ENCODE assay signal across 8 mouse cellular contexts in genomic region chr5:105519976-105520300, GRCm38 (mm10). TPM values are rescaled to one million over a fixed set of nuclear protein-coding genes. Genes with fewer than 3 reads are reported as not detected.
A peak's percentile ranks its signal among the peaks of the same experiment; 100 is the strongest.
DNase-seq lines count a peak whose midpoint lies in the region; ATAC-seq and TF ChIP-seq lines count a peak whose summit lies in the region.

No protein-coding gene starts in this region.

- no peak for ATAC-seq in lung, postnatal 0 days
- ATAC-seq in intestine, embryonic 16.5 days: 0 out of 2 replicates have a peak, but pooled peaks have one; percentile 0
- no peak; the same call in 1 of the 2 replicates for ATAC-seq in neural tube, embryonic 15.5 days (ENCODE audit: low FRiP score)

- WGBS in lung, postnatal 0 days: 4% methylated on average over 5 of the region's 5 CpGs
- WGBS in intestine, embryonic 16.5 days: 14% methylated on average over 5 of the region's 5 CpGs
- 5% methylated on average over 5 of the region's 5 CpGs for WGBS in neural tube, embryonic 15.5 days

- no peak for TF ChIP-seq EP300 in lung, postnatal 0 days (IDR thresholded peaks at IDR 0.05)

- H3K4me1 ChIP-seq in lung, postnatal 0 days (ENCODE audit: insufficient read depth, low read depth, low read length): no peaks in the 10 kb centered on the region
- peaks cover 18% of the 10 kb centered on the region for H3K4me1 ChIP-seq in embryonic fibroblast, embryonic 13.5 days (ENCODE audit: control insufficient read depth, insufficient read depth, low read length)
- H3K4me1 ChIP-seq in intestine, embryonic 16.5 days (ENCODE audit: control insufficient read depth, insufficient read depth, low read length): no peaks in the 10 kb centered on the region; the same call in 1 of the 2 replicates
- H3K4me1 ChIP-seq in neural tube, embryonic 15.5 days: peaks cover 25% of the 10 kb centered on the region

- no peaks in the 10 kb centered on the region for H3K9me3 ChIP-seq in lung, postnatal 0 days (ENCODE audit: low read length)
- no peaks in the 10 kb centered on the region for H3K9me3 ChIP-seq in intestine, embryonic 16.5 days (ENCODE audit: control insufficient read depth, low read length)
- no peaks in the 10 kb centered on the region for H3K9me3 ChIP-seq in neural tube, embryonic 15.5 days (replicated peaks)

- TF ChIP-seq CTCF in lung, postnatal 0 days (IDR thresholded peaks at IDR 0.05): no peak
- TF ChIP-seq CTCF in embryonic fibroblast, embryonic 13.5 days (IDR thresholded peaks at IDR 0.05; ENCODE audit: borderline replicate concordance, insufficient read depth, low read length): no peak

- H3K27me3 ChIP-seq in lung, postnatal 0 days (replicated peaks; ENCODE audit: insufficient read depth, low read length): no peaks in the 10 kb centered on the region
- H3K27me3 ChIP-seq in intestine, embryonic 16.5 days (replicated peaks; ENCODE audit: control insufficient read depth, insufficient read depth, low read length): no peaks in the 10 kb centered on the region; the same call in 1 of the 2 replicates
- 0 out of 2 replicates have a peak, but pooled peaks cover 3% of the 10 kb centered on the region for H3K27me3 ChIP-seq in neural tube, embryonic 15.5 days (replicated peaks)

- peak; percentile 39 for DNase-seq in lung, postnatal 0 days (ENCODE audit: low spot score)
- no peak for DNase-seq in lung, postnatal 25 days (ENCODE audit: low spot score)
- DNase-seq in adipocyte (ENCODE audit: low spot score): no peak
- no peak for DNase-seq in cerebellum, postnatal 36 days
- DNase-seq in cerebellum, postnatal 25 days: no peak

- H3K27ac ChIP-seq in lung, postnatal 0 days (ENCODE audit: low read length): peak overlapping the region; percentile 78
- peak overlapping the region; percentile 5; the same call in 1 of the 2 replicates for H3K27ac ChIP-seq in embryonic fibroblast, embryonic 13.5 days (ENCODE audit: insufficient read depth, low read length)
- peak overlapping the region; percentile 72; the same call in 1 of the 2 replicates for H3K27ac ChIP-seq in intestine, embryonic 16.5 days (ENCODE audit: low read length)
- H3K27ac ChIP-seq in neural tube, embryonic 15.5 days (replicated peaks): peak overlapping the region; percentile 87

- no peaks in the 10 kb centered on the region for H3K36me3 ChIP-seq in lung, postnatal 0 days (ENCODE audit: insufficient read depth, low read length)
- H3K36me3 ChIP-seq in intestine, embryonic 16.5 days (ENCODE audit: control insufficient read depth, insufficient read depth, low read length): 0 out of 2 replicates have a peak, but pooled peaks cover 4% of the 10 kb centered on the region
- H3K36me3 ChIP-seq in neural tube, embryonic 15.5 days: peaks cover 4% of the 10 kb centered on the region; the same call in 1 of the 2 replicates

- TF ChIP-seq POLR2A in embryonic fibroblast, embryonic 13.5 days (IDR thresholded peaks at IDR 0.05; ENCODE audit: low read depth, low read length): no peak

- peak overlapping the region; percentile 56 for H3K9ac ChIP-seq in lung, postnatal 0 days (replicated peaks; ENCODE audit: low read depth)
- H3K9ac ChIP-seq in intestine, embryonic 16.5 days (ENCODE audit: low read depth, low read length): peak overlapping the region; percentile 80
- H3K9ac ChIP-seq in neural tube, embryonic 15.5 days (replicated peaks): peak overlapping the region; percentile 96

- peak overlapping the region; percentile 91 for H3K4me2 ChIP-seq in lung, postnatal 0 days (replicated peaks; ENCODE audit: low read depth, low read length)
- H3K4me2 ChIP-seq in intestine, embryonic 16.5 days (ENCODE audit: low read depth, low read length): peak overlapping the region; percentile 96
- H3K4me2 ChIP-seq in neural tube, embryonic 15.5 days: peak overlapping the region; percentile 97

- H3K4me3 ChIP-seq in lung, postnatal 0 days (ENCODE audit: low read depth, low read length): peak overlapping the region; percentile 78
- H3K4me3 ChIP-seq in embryonic fibroblast, embryonic 13.5 days (ENCODE audit: insufficient read depth, low read length): peak overlapping the region; percentile 87
- H3K4me3 ChIP-seq in intestine, embryonic 16.5 days (ENCODE audit: low read length): peak overlapping the region; percentile 72
- H3K4me3 ChIP-seq in neural tube, embryonic 15.5 days (replicated peaks): peak overlapping the region; percentile 84

RNA-seq across cellular contexts. Expression of gene Lrrc8c, which starts 0.8 kb away (rescaled TPM):
- polyA plus RNA-seq in lung, postnatal 0 days (2015; fragmentation: Nextera tagmentation; extraction: Ambion mirVana): 23.0 and 35.0 TPM in 2 replicates
- 47.1 and 66.1 TPM in 2 replicates for polyA plus RNA-seq in embryonic fibroblast, embryonic 13.5 days (2011; ENCODE audit: insufficient read length, low read depth, missing spikeins)
- polyA plus RNA-seq in intestine, embryonic 16.5 days (2015; fragmentation: Nextera tagmentation; extraction: Ambion mirVana): 12.0 and 12.4 TPM in 2 replicates
- 14.7 and 16.4 TPM in 2 replicates for polyA plus RNA-seq in neural tube, embryonic 15.5 days (2015; fragmentation: Nextera tagmentation; extraction: Ambion mirVana)

Comparison
In these comparisons a context has a peak if more than half of its experiments do, and no peak if none do; other contexts are left out.
1. H3K27ac ChIP-seq: peak in every context shown above with its lines; median percentile 87 in neural tube, embryonic 15.5 days; 78 in lung, postnatal 0 days; 72 in intestine, embryonic 16.5 days; 5 in embryonic fibroblast, embryonic 13.5 days.